Mouse (Mus musculus) cortical plate, adult 2 months (tissue): Measurements from ENCODE around the gene Map10. TPM values are rescaled to one million over a fixed set of nuclear protein-coding genes. Genes with fewer than 3 reads are reported as not detected.

ENCODE experiments used
- H3K27ac ChIP-seq: fragments of 200-500 bp; 2 replicates; pipeline ENCODE4 v1.5.1; 2012; ENCODE audit warnings: low read length, control low read depth, inconsistent platforms; ENCODE audit not compliant: insufficient read depth
- H3K4me1 ChIP-seq: fragments of 200-500 bp; 2 replicates; pipeline ENCODE4 v1.6.1; 2011; ENCODE audit warnings: low read length; ENCODE audit not compliant: control insufficient read depth, insufficient read depth
- H3K4me3 ChIP-seq: fragments of 200-500 bp; 2 replicates; pipeline ENCODE4 v1.5.1; 2011; ENCODE audit warnings: mild to moderate bottlenecking, low read length, control low read depth; ENCODE audit not compliant: insufficient read depth
- CTCF ChIP-seq: fragments of 200-500 bp; IDR thresholded peaks from 2 replicates; pipeline ENCODE4 v1.5.1; 2011; ENCODE audit warnings: mild to moderate bottlenecking, control low read depth, low read length; ENCODE audit not compliant: insufficient read depth; ENCODE audit errors: extremely low read depth
- POLR2A ChIP-seq: fragments of 200-500 bp; IDR thresholded peaks from 2 replicates; pipeline ENCODE4 v1.6.1; 2011; ENCODE audit warnings: mild to moderate bottlenecking, low read length, control low read depth; ENCODE audit not compliant: insufficient read depth; ENCODE audit errors: extremely low read depth
- polyA plus RNA-seq: library from polyadenylated mRNA; depleted of rRNA; stranded (reverse); fragments of >200 nt; gene quantifications from 2 replicates; pipeline ENCODE4 v1.2.3, GENCODE M21; 2012

Map10 gene
- polyA plus RNA-seq, 1 experiment = 2.1 TPM

DNA sequence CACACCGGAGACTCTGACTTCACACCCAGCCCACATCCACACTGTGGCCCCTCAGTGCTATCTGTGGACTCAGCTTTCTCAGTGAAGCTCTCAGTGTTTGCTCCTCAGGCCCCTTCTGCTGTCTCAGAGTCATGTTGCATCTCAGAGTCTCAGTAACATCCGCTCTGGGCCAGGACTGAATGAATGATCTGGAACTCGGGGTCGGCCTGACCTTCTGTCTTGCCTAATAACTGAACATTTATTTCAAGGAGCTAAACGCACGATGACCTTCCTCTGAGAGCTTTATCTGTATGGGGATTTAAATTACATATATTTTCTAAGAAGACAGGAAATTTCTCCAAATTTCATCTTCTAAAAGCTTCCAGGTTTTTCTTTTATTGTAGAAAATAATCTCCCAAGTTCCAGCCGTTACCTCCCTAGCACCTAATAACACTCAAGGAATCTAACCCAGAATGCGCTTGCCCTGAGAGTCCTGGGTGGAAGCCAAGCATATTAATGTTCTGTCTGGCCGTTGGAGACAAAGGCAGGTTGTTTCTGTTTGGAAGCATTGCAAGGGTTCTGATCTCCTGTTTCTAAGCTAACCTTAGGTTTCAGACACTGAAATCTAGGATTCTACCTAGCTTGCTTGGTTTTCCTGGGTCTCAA lies 16.7 kb downstream of the Map10 start:
- no peak for TF ChIP-seq CTCF
- TF ChIP-seq POLR2A = no peak
- H3K4me3 ChIP-seq = no peak overlapping the region

DNA sequence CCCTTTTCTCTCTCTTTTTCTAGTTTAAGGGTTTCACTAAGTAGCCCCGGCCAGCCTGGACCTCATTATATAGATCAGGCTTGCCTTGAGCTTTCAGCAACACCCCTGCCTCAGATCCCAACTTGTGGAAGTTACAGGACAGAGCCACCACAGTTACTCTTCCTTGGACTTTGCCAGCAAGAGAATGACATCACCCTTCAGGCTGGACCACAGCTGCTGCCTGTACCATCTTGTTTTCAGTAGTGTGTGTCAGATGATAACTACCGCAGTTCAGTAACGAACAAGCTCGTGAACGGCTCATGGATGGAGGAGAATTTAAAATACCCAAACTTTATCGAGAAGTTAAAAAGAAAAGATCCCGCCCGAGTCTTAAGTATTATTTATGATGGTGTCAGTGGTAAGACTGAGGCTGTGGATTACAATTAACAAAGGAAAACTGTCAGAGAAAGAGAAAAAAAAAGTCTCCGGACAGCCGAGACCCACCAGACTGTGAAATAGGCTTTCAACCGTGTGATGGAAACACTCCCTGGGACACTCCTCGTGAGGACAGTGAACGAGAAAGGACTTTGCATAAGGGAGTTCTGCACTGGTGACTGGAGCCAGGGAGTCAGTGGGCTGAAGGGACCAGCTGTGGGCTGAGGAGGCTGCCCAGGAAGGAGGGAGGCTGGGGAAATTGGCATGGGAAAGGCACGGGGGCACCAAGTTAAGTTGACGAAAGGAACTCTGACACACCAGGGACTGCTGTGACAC lies 20.7 kb downstream of the Map10 start:
- Histone ChIP-seq H3K27ac (no peak overlapping the region), H3K4me3 (no peak overlapping the region), H3K4me1 (no peaks in the 10 kb centered on the region)
- TF ChIP-seq POLR2A = no peak
- no peak for TF ChIP-seq CTCF

More for the DNA sequence above, 16.7 kb downstream of the Map10 start:
- Histone ChIP-seq H3K27ac (no peak overlapping the region), H3K4me1 (no peaks in the 10 kb centered on the region)

DNA sequence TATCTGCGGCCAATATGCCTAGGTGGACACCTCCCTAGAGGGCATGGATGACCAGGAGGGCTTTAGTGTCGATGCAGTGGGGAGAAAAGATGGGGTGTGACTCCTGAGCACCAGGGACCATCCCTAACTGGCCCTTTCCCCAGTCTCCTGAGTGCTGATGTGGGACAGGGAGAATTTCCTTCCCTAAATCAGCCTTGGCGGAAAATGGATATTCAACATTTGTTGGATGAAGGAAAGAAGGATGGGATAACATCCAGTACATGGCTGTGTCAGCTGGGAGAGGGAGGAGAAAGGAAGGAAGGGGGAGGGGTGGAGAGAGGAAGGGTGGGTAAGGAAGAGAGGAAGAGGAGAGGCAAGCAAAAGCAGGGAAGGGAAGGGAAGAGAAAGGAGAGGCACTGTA lies 21.3 kb downstream of the Map10 start:
- Histone ChIP-seq H3K27ac (no peak overlapping the region), H3K4me1 (no peaks in the 10 kb centered on the region), H3K4me3 (no peak overlapping the region)
- no peak for TF ChIP-seq CTCF
- TF ChIP-seq POLR2A = no peak

DNA sequence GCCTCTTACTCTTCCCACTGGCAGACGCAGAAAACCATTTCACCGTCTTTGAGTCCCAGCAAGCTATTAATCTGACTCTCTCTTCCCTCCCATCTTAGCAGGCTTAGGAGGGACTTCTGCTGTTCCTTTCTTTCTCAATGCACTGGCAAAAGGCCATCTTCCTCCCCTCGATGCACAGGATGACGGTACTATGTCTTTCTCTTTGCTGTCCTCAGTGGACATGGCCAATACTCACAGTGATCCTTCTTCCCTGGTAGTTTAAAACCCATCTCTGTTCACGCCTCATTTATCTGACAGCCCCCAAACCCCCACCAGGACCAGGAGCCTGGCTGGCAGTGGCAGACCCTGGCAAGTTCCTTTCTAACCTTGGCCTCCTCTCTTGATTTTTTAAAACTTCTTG lies 22.8 kb downstream of the Map10 start:
- TF ChIP-seq CTCF (no peak), POLR2A (no peak)
- Histone ChIP-seq H3K4me3 (no peak overlapping the region), H3K4me1 (no peaks in the 10 kb centered on the region), H3K27ac (no peak overlapping the region)

DNA sequence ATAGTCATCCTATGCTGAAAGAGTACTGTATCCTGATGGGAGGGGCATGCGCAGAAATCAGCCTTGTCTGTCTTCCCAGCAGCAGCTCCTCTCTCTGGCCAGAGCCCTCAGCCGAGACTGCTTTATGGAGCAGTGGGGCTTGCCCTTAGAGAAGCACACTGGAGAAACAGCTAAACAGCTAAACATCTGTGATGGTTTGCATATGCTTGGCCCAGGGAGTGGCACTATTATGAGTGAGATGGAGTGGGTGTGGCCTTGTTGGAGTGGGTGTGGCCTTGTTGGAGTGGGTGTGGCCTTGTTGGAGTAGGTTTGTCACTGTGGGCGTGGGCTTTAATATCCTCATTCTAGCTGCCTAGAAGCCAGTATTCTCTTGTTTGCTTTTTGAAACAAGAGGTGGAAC lies 23.6 kb downstream of the Map10 start:
- no peak overlapping the region for H3K27ac ChIP-seq
- no peaks in the 10 kb centered on the region for H3K4me1 ChIP-seq
- no peak overlapping the region for H3K4me3 ChIP-seq
- TF ChIP-seq CTCF = no peak

DNA sequence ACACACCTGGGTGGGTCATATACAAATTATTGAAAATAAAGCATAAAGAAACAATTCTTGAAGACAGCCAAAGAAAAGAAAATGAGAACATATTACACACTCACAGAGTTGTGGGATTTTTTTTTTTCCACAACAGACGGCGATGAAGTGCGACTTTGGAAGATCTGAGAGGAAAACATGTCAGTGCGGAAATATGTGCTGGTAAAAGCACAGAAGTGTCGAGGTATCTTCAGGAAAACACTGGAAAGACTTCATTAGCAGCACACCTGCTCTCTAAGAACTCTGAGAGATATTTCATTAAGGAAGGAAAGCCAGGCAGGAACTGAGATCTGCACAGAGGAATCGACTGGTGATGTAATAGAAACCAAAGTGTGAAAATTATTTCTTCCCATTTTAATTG lies 26.3 kb downstream of the Map10 start:
- TF ChIP-seq CTCF (no peak), POLR2A (no peak)

DNA sequence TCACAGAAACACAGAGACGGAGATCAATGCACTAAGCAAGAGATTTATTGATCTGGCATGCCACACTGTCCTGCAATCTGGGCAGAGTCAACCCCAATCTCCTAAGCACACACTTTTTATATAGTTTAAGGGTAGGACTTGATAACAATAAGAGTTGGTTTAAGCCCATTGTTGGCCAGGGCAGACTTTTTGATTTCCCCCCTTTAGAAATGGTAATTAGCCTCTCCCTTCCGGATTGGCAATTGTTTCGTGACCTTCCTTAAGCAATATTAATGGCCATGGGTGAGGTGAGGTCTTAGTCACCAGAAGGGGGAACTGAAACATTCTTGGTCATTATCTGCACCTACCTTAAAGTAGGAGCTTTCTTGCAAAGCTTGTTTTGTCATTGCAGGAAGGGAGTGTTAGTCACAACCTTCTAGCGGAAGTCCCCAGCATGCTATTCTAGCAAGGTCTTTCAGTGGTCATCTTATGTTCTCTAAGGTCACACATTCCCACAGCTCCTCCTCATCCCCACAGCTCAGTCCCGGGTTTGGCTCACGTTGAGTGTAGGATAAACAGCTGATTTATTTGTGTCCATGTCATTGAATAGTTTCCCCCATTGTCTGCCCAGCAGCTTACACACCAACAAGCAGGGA lies 29.9 kb downstream of the Map10 start:
- Histone ChIP-seq H3K4me3 (no peak overlapping the region), H3K27ac (no peak overlapping the region), H3K4me1 (no peaks in the 10 kb centered on the region)
- TF ChIP-seq POLR2A (no peak), CTCF (no peak)

More for the DNA sequence above, 26.3 kb downstream of the Map10 start:
- Histone ChIP-seq H3K4me3 (no peak overlapping the region), H3K27ac (no peak overlapping the region), H3K4me1 (no peaks in the 10 kb centered on the region)

DNA sequence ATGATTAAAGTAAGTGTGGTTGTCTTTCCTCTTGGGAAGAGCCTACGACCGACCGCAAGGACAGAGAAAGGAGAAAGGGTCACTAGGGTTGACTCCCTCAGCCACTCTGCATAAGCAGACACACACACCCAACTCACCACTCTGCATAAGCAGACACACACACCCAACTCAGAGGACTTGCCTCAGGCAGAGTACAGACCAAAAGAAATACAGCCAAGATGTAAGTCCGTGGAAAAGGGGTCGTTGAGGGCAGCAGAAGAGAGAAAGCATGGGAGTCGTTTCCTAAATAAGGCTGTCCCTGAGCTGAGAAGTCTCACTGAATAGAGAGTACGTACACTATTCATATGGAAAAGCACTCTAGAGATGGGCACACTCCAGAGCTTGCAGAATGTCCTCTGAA lies 30.8 kb downstream of the Map10 start:
- H3K4me1 ChIP-seq = no peaks in the 10 kb centered on the region
- TF ChIP-seq POLR2A = no peak
- no peak for TF ChIP-seq CTCF
- H3K4me3 ChIP-seq = no peak overlapping the region
- no peak overlapping the region for H3K27ac ChIP-seq

DNA sequence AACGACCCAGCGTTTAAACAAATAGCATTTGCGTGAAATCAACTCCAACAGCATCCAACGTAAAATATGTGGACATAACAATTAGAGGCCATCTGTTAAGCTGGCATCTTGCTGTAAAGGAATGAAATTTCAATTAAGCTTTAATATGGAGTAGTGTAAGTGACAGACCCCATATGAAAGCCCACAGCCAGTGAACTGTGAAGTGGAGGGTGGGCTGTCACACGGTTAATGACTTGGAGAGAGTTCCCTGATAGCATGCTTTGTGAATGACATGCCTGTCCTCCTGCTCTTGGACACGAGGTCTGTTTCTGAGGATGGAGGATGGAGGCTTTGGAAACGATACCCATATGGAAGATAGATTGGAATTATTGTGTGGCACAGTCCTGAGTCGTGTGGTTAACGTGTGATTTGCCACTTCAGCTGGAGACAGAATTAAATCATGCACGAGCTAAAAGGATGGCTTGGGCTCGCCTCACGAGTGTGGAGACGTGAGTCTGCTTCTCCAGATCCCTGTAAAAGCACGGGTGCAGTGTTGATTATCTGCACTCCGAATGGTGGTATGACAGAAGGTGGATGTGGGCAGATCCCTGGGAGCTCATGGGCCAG lies 33.4 kb downstream of the Map10 start:
- Histone ChIP-seq H3K27ac (no peak overlapping the region), H3K4me3 (no peak overlapping the region), H3K4me1 (no peaks in the 10 kb centered on the region)
- TF ChIP-seq POLR2A (no peak), CTCF (no peak)

DNA sequence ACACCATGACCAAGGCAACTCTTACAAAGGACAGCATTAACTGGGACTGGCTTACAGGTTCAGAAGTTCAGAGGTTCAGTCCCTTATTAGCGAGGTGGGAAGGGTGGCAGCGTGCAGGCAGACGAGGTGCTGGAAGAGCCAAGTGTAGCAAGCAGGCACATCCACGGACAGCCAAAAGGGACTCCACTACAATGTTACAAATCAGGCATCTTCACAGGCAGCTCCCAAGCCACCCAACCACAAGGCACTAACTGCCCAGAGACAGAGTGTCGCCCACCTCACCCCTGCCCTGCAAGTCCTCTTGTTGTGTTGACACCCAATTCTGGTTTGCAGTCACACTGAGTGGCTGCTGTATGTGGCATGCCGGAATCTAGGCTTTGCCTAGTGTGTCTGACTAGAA lies 34.8 kb downstream of the Map10 start:
- Histone ChIP-seq H3K27ac (no peak overlapping the region), H3K4me1 (no peaks in the 10 kb centered on the region), H3K4me3 (no peak overlapping the region)
- no peak for TF ChIP-seq POLR2A
- no peak for TF ChIP-seq CTCF
